Mouse (Mus musculus): ENCODE data around the gene Nploc4. TPM values are rescaled to one million over a fixed set of nuclear protein-coding genes. Genes with fewer than 3 reads are reported as not detected.

Gene Nploc4
- polyA plus RNA-seq, 1 experiment from 2014 or later: 45.4 TPM

DNA sequence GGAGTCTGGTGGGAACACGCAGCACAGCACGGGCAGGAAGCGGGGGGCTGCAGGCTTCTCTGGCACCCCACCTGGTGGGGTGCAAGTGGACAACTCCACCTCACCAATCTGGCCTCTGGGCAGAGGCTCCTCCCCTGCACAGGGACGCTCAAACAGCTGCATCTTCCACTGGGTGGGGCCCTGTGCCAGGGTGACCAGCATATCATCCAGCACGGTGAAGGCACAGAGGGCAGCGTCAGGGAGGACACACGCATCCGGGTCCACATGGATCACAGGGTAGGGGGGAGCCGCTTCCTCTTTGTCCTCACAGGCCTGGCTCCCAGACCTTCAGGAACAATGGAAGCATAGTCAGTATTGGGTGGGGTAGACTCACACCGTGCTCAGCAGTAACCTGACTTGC is 60.2 kb downstream of the Nploc4 start:
- H3K36me3 ChIP-seq (ENCODE audit: control insufficient read depth, insufficient read depth, low read length): peaks cover 74% of the 10 kb centered on the region
- peak overlapping the region; percentile 80; the same call in 1 of the 2 replicates for H3K9ac ChIP-seq (ENCODE audit: low read depth, low read length)
- no peaks in the 10 kb centered on the region for H3K27me3 ChIP-seq (ENCODE audit: control insufficient read depth, insufficient read depth, low read length)
- peak overlapping the region; percentile 89 for H3K4me3 ChIP-seq (ENCODE audit: low read length)
- H3K27ac ChIP-seq (ENCODE audit: low read depth, low read length): no peak overlapping the region
- no peak for ATAC-seq (ENCODE audit: low FRiP score, low TSS enrichment)
- 82% methylated on average over 10 of the region's 10 CpGs for WGBS
- H3K4me1 ChIP-seq (ENCODE audit: control insufficient read depth, insufficient read depth, low read length): peaks cover 9% of the 10 kb centered on the region
- H3K9me3 ChIP-seq (ENCODE audit: control insufficient read depth, low read length): no peaks in the 10 kb centered on the region
- H3K4me2 ChIP-seq (replicated peaks; ENCODE audit: low read depth, low read length): peak overlapping the region; percentile 87

DNA sequence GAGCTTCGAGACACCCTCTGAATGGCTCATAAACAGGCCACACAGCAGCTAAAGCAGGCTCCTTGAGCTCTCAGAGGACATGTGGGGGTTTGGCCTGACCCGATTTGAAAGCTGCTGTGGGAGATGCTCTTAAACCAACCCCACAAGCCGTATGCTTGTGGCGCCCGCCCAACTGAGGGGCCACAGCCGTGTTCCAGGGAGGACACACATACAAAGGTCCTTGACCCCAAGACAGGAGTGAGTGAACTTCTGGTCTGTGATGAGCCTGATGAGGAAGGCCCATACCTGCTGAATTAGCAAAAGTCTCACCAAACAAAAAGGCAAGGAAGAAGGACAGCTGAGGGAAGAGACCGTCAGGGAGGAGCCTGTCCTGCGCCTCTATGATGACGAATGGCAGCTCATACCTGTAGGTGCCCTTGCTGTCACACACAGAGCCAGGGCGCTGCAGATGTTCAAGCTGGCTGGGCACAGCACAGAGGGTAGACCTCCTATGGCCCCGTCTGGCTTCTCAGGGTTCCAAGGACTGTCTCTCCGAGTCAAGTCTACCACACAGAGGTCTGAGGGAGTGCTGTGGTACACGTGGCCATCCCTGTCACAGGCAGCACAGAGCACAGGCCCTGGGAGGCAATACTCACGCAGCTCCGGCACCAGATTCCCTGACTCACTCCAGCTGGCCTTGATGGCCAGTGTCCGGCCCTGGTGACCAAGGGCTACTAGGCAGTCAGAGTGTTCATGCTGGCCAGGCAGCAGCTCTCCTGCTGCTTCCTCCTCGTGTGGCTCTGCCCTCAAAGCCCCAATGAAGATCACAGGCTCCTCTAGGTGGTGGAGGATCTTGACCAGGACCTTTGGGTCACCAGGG is 61.0 kb downstream of the Nploc4 start:
- no peak overlapping the region for H3K4me3 ChIP-seq (ENCODE audit: low read length)
- no peak overlapping the region for H3K27ac ChIP-seq (ENCODE audit: low read depth, low read length)
- 89% methylated on average over 17 of the region's 17 CpGs for WGBS
- no peaks in the 10 kb centered on the region for H3K9me3 ChIP-seq (ENCODE audit: control insufficient read depth, low read length)
- no peak overlapping the region for H3K4me2 ChIP-seq (replicated peaks; ENCODE audit: low read depth, low read length)
- 0 out of 2 replicates have a peak overlapping the region, but pooled peaks have one; percentile 80 for H3K9ac ChIP-seq (ENCODE audit: low read depth, low read length)
- H3K36me3 ChIP-seq (ENCODE audit: control insufficient read depth, insufficient read depth, low read length): peaks cover 74% of the 10 kb centered on the region
- H3K4me1 ChIP-seq (ENCODE audit: control insufficient read depth, insufficient read depth, low read length): peaks cover 9% of the 10 kb centered on the region
- H3K27me3 ChIP-seq (ENCODE audit: control insufficient read depth, insufficient read depth, low read length): no peaks in the 10 kb centered on the region
- ATAC-seq (ENCODE audit: low FRiP score, low TSS enrichment): no peak

DNA sequence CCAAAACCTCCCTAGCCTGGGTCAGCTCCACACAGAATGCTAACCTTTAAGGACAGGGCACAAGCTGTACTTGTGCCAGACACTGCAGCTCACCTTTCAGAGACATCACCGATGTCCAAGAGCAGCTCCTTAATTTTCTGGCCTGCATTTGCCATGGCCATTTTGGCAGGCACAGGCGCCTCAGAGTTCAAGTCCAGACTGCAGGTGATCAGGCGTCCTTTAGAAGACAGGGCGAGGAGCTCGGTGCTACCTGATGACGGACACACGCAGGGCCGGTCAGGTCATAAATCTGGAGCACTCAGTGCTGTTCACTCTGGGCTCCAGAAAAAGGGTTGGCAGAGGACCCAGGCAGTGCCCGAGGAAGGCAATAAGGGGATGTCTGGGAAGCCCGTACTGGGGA is 62.2 kb downstream of the Nploc4 start:
- H3K9ac ChIP-seq (ENCODE audit: low read depth, low read length): no peak overlapping the region
- WGBS: 93% methylated on average over 10 of the region's 10 CpGs
- H3K4me1 ChIP-seq (ENCODE audit: control insufficient read depth, insufficient read depth, low read length): peaks cover 9% of the 10 kb centered on the region
- no peaks in the 10 kb centered on the region for H3K9me3 ChIP-seq (ENCODE audit: control insufficient read depth, low read length)
- H3K4me2 ChIP-seq (replicated peaks; ENCODE audit: low read depth, low read length): no peak overlapping the region
- no peak overlapping the region for H3K4me3 ChIP-seq (ENCODE audit: low read length)
- H3K27me3 ChIP-seq (ENCODE audit: control insufficient read depth, insufficient read depth, low read length): no peaks in the 10 kb centered on the region
- no peak overlapping the region for H3K27ac ChIP-seq (ENCODE audit: low read depth, low read length)
- ATAC-seq (ENCODE audit: low FRiP score, low TSS enrichment): no peak
- H3K36me3 ChIP-seq (ENCODE audit: control insufficient read depth, insufficient read depth, low read length): peaks cover 71% of the 10 kb centered on the region

DNA sequence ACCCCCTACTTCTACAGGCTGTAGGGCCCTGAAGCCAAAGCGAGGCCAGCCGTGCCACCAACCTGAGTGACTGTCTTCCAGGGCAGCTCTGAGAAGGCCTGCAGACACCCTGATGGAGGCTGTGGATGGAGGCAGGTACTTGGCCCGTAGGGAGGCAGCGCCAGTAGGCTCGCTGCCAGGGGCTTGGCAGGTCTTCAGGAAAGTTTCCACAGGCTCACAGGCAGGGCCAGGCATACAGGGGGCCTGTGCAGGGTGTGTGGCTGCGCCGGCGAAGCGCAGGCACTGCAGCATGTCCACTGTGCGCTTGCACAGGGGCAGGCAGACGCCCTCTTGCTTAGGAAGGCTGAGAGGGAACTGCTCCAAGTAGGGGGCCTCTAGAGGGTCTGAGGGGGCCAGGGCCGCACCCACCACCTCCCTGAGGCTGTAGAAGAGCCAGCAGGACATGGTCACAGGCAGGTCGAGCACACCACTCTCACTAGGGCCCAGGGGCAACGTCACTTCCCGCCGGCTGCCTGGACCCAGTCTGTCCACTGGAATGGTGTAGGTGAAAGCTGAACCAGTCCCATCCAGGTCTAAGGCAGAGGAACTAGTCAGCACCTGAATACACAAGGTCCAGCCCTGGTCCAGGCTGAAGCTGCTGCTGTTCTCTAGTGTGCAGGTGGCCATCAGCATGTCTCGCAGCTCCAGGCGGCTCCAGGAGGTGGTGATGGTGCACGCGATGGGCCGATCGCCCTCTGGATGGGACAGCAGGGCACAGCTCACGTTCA is 63.5 kb downstream of the Nploc4 start:
- peaks cover 72% of the 10 kb centered on the region for H3K36me3 ChIP-seq (ENCODE audit: control insufficient read depth, insufficient read depth, low read length)
- no peaks in the 10 kb centered on the region for H3K27me3 ChIP-seq (ENCODE audit: control insufficient read depth, insufficient read depth, low read length)
- H3K9me3 ChIP-seq (ENCODE audit: control insufficient read depth, low read length): no peaks in the 10 kb centered on the region
- H3K27ac ChIP-seq (ENCODE audit: low read depth, low read length): no peak overlapping the region
- H3K4me1 ChIP-seq (ENCODE audit: control insufficient read depth, insufficient read depth, low read length): peaks cover 9% of the 10 kb centered on the region
- no peak overlapping the region for H3K4me3 ChIP-seq (ENCODE audit: low read length)
- no peak overlapping the region for H3K9ac ChIP-seq (ENCODE audit: low read depth, low read length)
- ATAC-seq (ENCODE audit: low FRiP score, low TSS enrichment): no peak
- 93% methylated on average over 23 of the region's 23 CpGs for WGBS
- H3K4me2 ChIP-seq (replicated peaks; ENCODE audit: low read depth, low read length): no peak overlapping the region

DNA sequence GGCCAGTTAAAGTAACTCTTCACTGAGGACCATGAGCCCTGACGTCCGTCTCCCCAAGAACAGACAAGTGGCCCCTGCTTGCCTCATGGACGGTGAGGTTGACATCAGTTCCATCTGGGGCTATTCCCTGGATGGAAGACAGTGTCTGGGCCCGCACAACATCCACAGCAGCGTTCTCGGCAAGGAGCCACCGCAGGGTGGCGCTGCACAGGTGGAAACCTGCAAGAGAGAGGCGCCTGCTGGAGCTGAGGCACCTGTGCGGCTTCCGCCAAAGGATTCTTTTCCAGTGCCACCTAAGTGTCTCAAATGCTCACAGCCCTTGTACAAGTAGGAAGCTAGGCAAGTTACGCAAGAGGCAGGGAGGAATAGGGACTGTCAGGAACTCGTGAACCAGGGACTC is 64.5 kb downstream of the Nploc4 start:
- no peak overlapping the region for H3K9ac ChIP-seq (ENCODE audit: low read depth, low read length)
- H3K27me3 ChIP-seq (ENCODE audit: control insufficient read depth, insufficient read depth, low read length): no peaks in the 10 kb centered on the region
- H3K36me3 ChIP-seq (ENCODE audit: control insufficient read depth, insufficient read depth, low read length): peaks cover 72% of the 10 kb centered on the region
- no peaks in the 10 kb centered on the region for H3K9me3 ChIP-seq (ENCODE audit: control insufficient read depth, low read length)
- peaks cover 9% of the 10 kb centered on the region for H3K4me1 ChIP-seq (ENCODE audit: control insufficient read depth, insufficient read depth, low read length)
- no peak overlapping the region for H3K4me3 ChIP-seq (ENCODE audit: low read length)
- no peak overlapping the region for H3K4me2 ChIP-seq (replicated peaks; ENCODE audit: low read depth, low read length)
- 71% methylated on average over 13 of the region's 13 CpGs for WGBS
- ATAC-seq (ENCODE audit: low FRiP score, low TSS enrichment): no peak
- H3K27ac ChIP-seq (ENCODE audit: low read depth, low read length): no peak overlapping the region

DNA sequence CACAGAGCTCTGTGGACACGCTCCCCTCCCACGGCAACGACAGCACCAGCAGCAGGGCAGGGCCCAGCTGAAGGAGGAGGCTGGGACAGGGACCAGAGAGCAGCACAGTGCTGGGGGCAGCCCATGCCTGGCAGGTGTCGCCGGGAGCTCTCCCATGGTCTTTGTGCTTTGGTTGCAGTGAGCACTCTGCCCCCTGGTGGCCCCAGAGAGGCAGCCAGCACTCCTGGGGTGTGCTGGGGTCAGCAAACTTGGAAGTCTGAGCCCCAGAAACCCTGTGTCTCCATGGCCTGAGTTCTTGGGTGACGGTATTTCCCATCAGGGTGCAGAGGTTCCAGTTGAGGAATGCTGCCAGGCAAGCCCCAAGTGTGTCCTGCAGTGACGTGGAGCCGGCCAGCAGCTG is 67.9 kb downstream of the Nploc4 start:
- Histone ChIP-seq H3K4me2 (replicated peaks; ENCODE audit: low read depth, low read length) (no peak overlapping the region), H3K36me3 (ENCODE audit: control insufficient read depth, insufficient read depth, low read length) (peaks cover 46% of the 10 kb centered on the region), H3K4me3 (ENCODE audit: low read length) (no peak overlapping the region), H3K4me1 (ENCODE audit: control insufficient read depth, insufficient read depth, low read length) (peaks cover 3% of the 10 kb centered on the region; the same call in 1 of the 2 replicates), H3K27me3 (ENCODE audit: control insufficient read depth, insufficient read depth, low read length) (no peaks in the 10 kb centered on the region), H3K27ac (ENCODE audit: low read depth, low read length) (no peak overlapping the region), H3K9me3 (ENCODE audit: control insufficient read depth, low read length) (no peaks in the 10 kb centered on the region), H3K9ac (ENCODE audit: low read depth, low read length) (no peak overlapping the region)
- peak; percentile 63 for ATAC-seq (ENCODE audit: low FRiP score, low TSS enrichment)
- 31% methylated on average over 8 of the region's 8 CpGs for WGBS

DNA sequence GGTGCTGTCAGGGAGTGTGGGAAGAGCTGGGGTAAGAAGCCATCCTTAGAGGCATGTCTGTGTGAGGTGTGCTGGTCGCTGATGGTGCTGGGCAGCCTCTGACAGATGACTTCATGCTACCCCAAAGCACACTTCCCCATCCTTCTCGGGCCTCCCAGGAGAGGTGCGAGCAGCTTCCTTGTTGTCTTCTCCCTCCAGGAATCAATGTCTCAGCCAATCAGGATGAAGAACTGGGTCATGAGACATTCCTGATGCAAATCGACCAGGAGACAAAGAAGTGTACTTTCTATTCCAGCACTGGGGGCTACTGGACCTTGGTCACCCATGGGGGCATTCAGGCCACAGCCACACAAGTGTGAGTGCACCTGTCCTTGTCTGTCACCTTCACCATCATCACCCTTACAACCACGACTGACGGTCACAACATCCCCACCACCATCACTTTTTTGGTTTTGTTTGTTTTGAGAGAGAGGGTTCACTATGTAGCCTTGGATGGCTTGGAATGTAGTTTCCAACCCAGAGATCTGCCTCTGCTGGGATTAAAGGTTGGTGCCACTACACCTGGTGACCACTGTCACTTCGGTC is 71.0 kb downstream of the Nploc4 start:
- peaks cover 15% of the 10 kb centered on the region for H3K36me3 ChIP-seq (ENCODE audit: control insufficient read depth, insufficient read depth, low read length)
- H3K27me3 ChIP-seq (ENCODE audit: control insufficient read depth, insufficient read depth, low read length): no peaks in the 10 kb centered on the region
- H3K27ac ChIP-seq (ENCODE audit: low read depth, low read length): no peak overlapping the region
- ATAC-seq (ENCODE audit: low FRiP score, low TSS enrichment): no peak
- no peaks in the 10 kb centered on the region for H3K9me3 ChIP-seq (ENCODE audit: control insufficient read depth, low read length)
- peaks cover 6% of the 10 kb centered on the region for H3K4me1 ChIP-seq (ENCODE audit: control insufficient read depth, insufficient read depth, low read length)
- whole genome bisulfite sequencing: 37% methylated on average over 7 of the region's 7 CpGs
- no peak overlapping the region for H3K4me2 ChIP-seq (replicated peaks; ENCODE audit: low read depth, low read length)
- H3K4me3 ChIP-seq (ENCODE audit: low read length): no peak overlapping the region
- no peak overlapping the region for H3K9ac ChIP-seq (ENCODE audit: low read depth, low read length)

DNA sequence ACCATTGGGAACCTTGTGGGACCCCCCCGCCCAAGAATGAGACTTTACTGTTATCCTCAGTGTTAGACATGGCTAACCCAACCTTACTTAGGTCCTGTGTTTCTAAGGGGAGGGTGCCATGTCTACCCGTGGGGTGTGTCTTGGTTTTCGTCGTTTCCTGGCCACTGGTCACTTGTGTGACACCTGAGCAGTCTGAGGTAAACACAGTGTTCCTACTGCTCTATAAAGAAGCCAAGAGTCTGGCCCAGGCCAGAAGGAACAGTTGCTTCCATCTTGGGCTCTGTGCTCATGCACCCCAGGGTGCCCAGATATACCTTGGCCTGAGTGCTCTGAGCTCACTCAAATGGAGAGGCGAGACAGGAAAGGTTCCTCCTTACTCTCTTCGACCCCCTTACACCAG is 74.6 kb downstream of the Nploc4 start:
- Histone ChIP-seq H3K4me3 (ENCODE audit: low read length) (no peak overlapping the region), H3K9me3 (ENCODE audit: control insufficient read depth, low read length) (no peaks in the 10 kb centered on the region), H3K4me2 (replicated peaks; ENCODE audit: low read depth, low read length) (no peak overlapping the region), H3K36me3 (ENCODE audit: control insufficient read depth, insufficient read depth, low read length) (no peaks in the 10 kb centered on the region), H3K27ac (ENCODE audit: low read depth, low read length) (no peak overlapping the region), H3K9ac (ENCODE audit: low read depth, low read length) (no peak overlapping the region), H3K4me1 (ENCODE audit: control insufficient read depth, insufficient read depth, low read length) (peaks cover 34% of the 10 kb centered on the region), H3K27me3 (ENCODE audit: control insufficient read depth, insufficient read depth, low read length) (no peaks in the 10 kb centered on the region)
- WGBS: 85% methylated on average over 6 of the region's 6 CpGs
- no peak for ATAC-seq (ENCODE audit: low FRiP score, low TSS enrichment)
